In genomic region chr5:123878056-123878455, GRCm38 (mm10) we compare ENCODE assay signal across 14 mouse cellular contexts. TPM values are rescaled to one million over a fixed set of nuclear protein-coding genes. Genes with fewer than 3 reads are reported as not detected.
A peak's percentile ranks its signal among the peaks of the same experiment; 100 is the strongest.
DNase-seq lines count a peak whose midpoint lies in the region; ATAC-seq lines count a peak whose summit lies in the region.
"Had no signal": no experiment of that assay in that cellular context is flagged by ENCODE, and none has a peak within 500 bp of the region (broad histone marks: within the 10 kb centered on the region; RNA-seq: fewer than 3 reads in every experiment).

No protein-coding gene starts in this region.

- peak overlapping the region; percentile 3; the same call in 1 of the 2 replicates for H3K4me2 ChIP-seq in heart, embryonic 15.5 days
- H3K4me2 ChIP-seq in heart, embryonic 11.5 days, result no peak overlapping the region
- H3K4me2 ChIP-seq in limb, embryonic 11.5 days (ENCODE audit: low read depth, severe bottlenecking), result 0 out of 2 replicates have a peak overlapping the region, but pooled peaks have one; percentile 10
- H3K4me2 ChIP-seq in embryonic facial prominence, embryonic 14.5 days (ENCODE audit: low read depth, low read length), result peak overlapping the region; percentile 39
- peak overlapping the region; percentile 57 for H3K4me2 ChIP-seq in limb, embryonic 13.5 days (replicated peaks)
- H3K4me2 ChIP-seq: midbrain, embryonic 12.5 days; neural tube, embryonic 12.5 days had no signal

- 58% methylated on average over 14 of the region's 14 CpGs for WGBS in heart, embryonic 15.5 days
- WGBS in heart, embryonic 11.5 days (ENCODE audit: insufficient replicate concordance), result 69% methylated on average over 14 of the region's 14 CpGs
- 47% methylated on average over 14 of the region's 14 CpGs for WGBS in limb, embryonic 11.5 days
- 79% methylated on average over 14 of the region's 14 CpGs for WGBS in limb, embryonic 10.5 days
- 47% methylated on average over 14 of the region's 14 CpGs for WGBS in embryonic facial prominence, embryonic 14.5 days
- 24% methylated on average over 14 of the region's 14 CpGs for WGBS in limb, embryonic 13.5 days

- no peak overlapping the region for H3K4me3 ChIP-seq in heart, embryonic 15.5 days
- no peak overlapping the region for H3K4me3 ChIP-seq in heart, embryonic 11.5 days (ENCODE audit: low read depth, low read length)
- no peak overlapping the region for H3K4me3 ChIP-seq in limb, embryonic 11.5 days (ENCODE audit: low read depth, low read length)
- H3K4me3 ChIP-seq in limb, embryonic 10.5 days, result no peak overlapping the region
- no peak overlapping the region; the same call in 1 of the 2 replicates for H3K4me3 ChIP-seq in embryonic facial prominence, embryonic 14.5 days (ENCODE audit: low read depth, low read length)
- H3K4me3 ChIP-seq in limb, embryonic 13.5 days, result peak overlapping the region; percentile 24
- H3K4me3 ChIP-seq: heart, adult 2 months; midbrain, embryonic 12.5 days; neural tube, embryonic 12.5 days had no signal

- H3K27ac ChIP-seq in heart, embryonic 15.5 days, result no peak overlapping the region
- H3K27ac ChIP-seq in heart, embryonic 11.5 days (ENCODE audit: low read depth, low read length), result no peak overlapping the region
- no peak overlapping the region for H3K27ac ChIP-seq in limb, embryonic 11.5 days (replicated peaks; ENCODE audit: low read depth, low read length)
- no peak overlapping the region for H3K27ac ChIP-seq in limb, embryonic 10.5 days
- no peak overlapping the region for H3K27ac ChIP-seq in embryonic facial prominence, embryonic 14.5 days (replicated peaks; ENCODE audit: low read depth, low read length)
- no peak overlapping the region for H3K27ac ChIP-seq in limb, embryonic 13.5 days
- H3K27ac ChIP-seq: heart, adult 2 months; midbrain, embryonic 12.5 days; neural tube, embryonic 12.5 days had no signal

- no peak overlapping the region for H3K9ac ChIP-seq in heart, embryonic 15.5 days
- H3K9ac ChIP-seq in heart, embryonic 11.5 days (ENCODE audit: low read depth, low read length), result no peak overlapping the region
- no peak overlapping the region for H3K9ac ChIP-seq in limb, embryonic 11.5 days (ENCODE audit: low read length)
- H3K9ac ChIP-seq in embryonic facial prominence, embryonic 14.5 days (ENCODE audit: low read depth, low read length), result no peak overlapping the region
- H3K9ac ChIP-seq in limb, embryonic 13.5 days, result peak overlapping the region; percentile 43; the same call in 1 of the 2 replicates
- H3K9ac ChIP-seq: midbrain, embryonic 12.5 days; neural tube, embryonic 12.5 days had no signal

- H3K9me3 ChIP-seq in heart, embryonic 15.5 days (replicated peaks), result no peaks in the 10 kb centered on the region
- H3K9me3 ChIP-seq in heart, embryonic 11.5 days (replicated peaks; ENCODE audit: control insufficient read depth, low read length), result no peaks in the 10 kb centered on the region
- no peaks in the 10 kb centered on the region for H3K9me3 ChIP-seq in limb, embryonic 11.5 days (ENCODE audit: control insufficient read depth, low read length)
- H3K9me3 ChIP-seq in limb, embryonic 10.5 days (replicated peaks), result no peaks in the 10 kb centered on the region
- H3K9me3 ChIP-seq in embryonic facial prominence, embryonic 14.5 days (ENCODE audit: control insufficient read depth, low read length), result no peaks in the 10 kb centered on the region
- no peaks in the 10 kb centered on the region for H3K9me3 ChIP-seq in limb, embryonic 13.5 days
- H3K9me3 ChIP-seq: midbrain, embryonic 12.5 days; neural tube, embryonic 12.5 days had no signal

- H3K36me3 ChIP-seq in heart, embryonic 15.5 days, result no peaks in the 10 kb centered on the region
- no peaks in the 10 kb centered on the region for H3K36me3 ChIP-seq in heart, embryonic 11.5 days (ENCODE audit: control insufficient read depth, insufficient read depth, low read length)
- H3K36me3 ChIP-seq in limb, embryonic 11.5 days (ENCODE audit: control insufficient read depth, insufficient read depth, low read length), result no peaks in the 10 kb centered on the region
- no peaks in the 10 kb centered on the region for H3K36me3 ChIP-seq in limb, embryonic 10.5 days
- no peaks in the 10 kb centered on the region for H3K36me3 ChIP-seq in embryonic facial prominence, embryonic 14.5 days (ENCODE audit: control insufficient read depth, insufficient read depth, low read length)
- H3K36me3 ChIP-seq in limb, embryonic 13.5 days, result no peaks in the 10 kb centered on the region
- H3K36me3 ChIP-seq: midbrain, embryonic 12.5 days; neural tube, embryonic 12.5 days had no signal

- no peaks in the 10 kb centered on the region for H3K27me3 ChIP-seq in heart, embryonic 15.5 days
- H3K27me3 ChIP-seq in heart, embryonic 11.5 days (ENCODE audit: control insufficient read depth, insufficient read depth, low read length), result peaks cover 2% of the 10 kb centered on the region; the same call in 1 of the 2 replicates
- H3K27me3 ChIP-seq in limb, embryonic 11.5 days (ENCODE audit: control insufficient read depth, insufficient read depth, low read length), result no peaks in the 10 kb centered on the region
- H3K27me3 ChIP-seq in limb, embryonic 10.5 days (ENCODE audit: low read depth, poor library complexity, severe bottlenecking), result 0 out of 2 replicates have a peak, but pooled peaks cover 6% of the 10 kb centered on the region
- no peaks in the 10 kb centered on the region for H3K27me3 ChIP-seq in embryonic facial prominence, embryonic 14.5 days (replicated peaks; ENCODE audit: control insufficient read depth, insufficient read depth, low read length)
- H3K27me3 ChIP-seq in limb, embryonic 13.5 days, result no peaks in the 10 kb centered on the region
- H3K27me3 ChIP-seq: midbrain, embryonic 12.5 days; neural tube, embryonic 12.5 days had no signal

- no peak for ATAC-seq in heart, embryonic 15.5 days (replicated peaks; ENCODE audit: insufficient number of reproducible peaks, insufficient read depth, low FRiP score, low read depth)
- ATAC-seq in heart, embryonic 11.5 days (replicated peaks; ENCODE audit: insufficient number of reproducible peaks, low FRiP score, low TSS enrichment), result no peak
- no peak for ATAC-seq in limb, embryonic 11.5 days (ENCODE audit: insufficient number of reproducible peaks, low FRiP score, low TSS enrichment, low read depth)
- no peak for ATAC-seq in embryonic facial prominence, embryonic 14.5 days (ENCODE audit: low read depth)
- ATAC-seq in limb, embryonic 13.5 days (ENCODE audit: low FRiP score, low read depth), result no peak

- H3K4me1 ChIP-seq in heart, embryonic 15.5 days (replicated peaks), result peaks cover 9% of the 10 kb centered on the region
- no peaks in the 10 kb centered on the region for H3K4me1 ChIP-seq in heart, embryonic 11.5 days (ENCODE audit: control insufficient read depth, insufficient read depth, low read length)
- H3K4me1 ChIP-seq in limb, embryonic 11.5 days (ENCODE audit: control insufficient read depth, insufficient read depth, low read length), result peaks cover 3% of the 10 kb centered on the region; the same call in 1 of the 2 replicates
- peaks cover 22% of the 10 kb centered on the region for H3K4me1 ChIP-seq in limb, embryonic 10.5 days
- H3K4me1 ChIP-seq in embryonic facial prominence, embryonic 14.5 days (ENCODE audit: control insufficient read depth, insufficient read depth, low read length), result peaks cover 13% of the 10 kb centered on the region; the same call in 1 of the 2 replicates
- peaks cover 34% of the 10 kb centered on the region for H3K4me1 ChIP-seq in limb, embryonic 13.5 days
- H3K4me1 ChIP-seq: midbrain, embryonic 12.5 days; neural tube, embryonic 12.5 days had no signal

- no peak for DNase-seq in limb, embryonic 11.5 days (ENCODE audit: low spot score)
- DNase-seq in limb, embryonic 10.5 days (ENCODE audit: low spot score), result no peak
- peak; percentile 34 for DNase-seq in embryonic facial prominence, embryonic 14.5 days (ENCODE audit: low spot score)
- no peak for DNase-seq in B cell, adult 2 months
- no peak for DNase-seq in embryo, embryonic 10 days (ENCODE audit: low spot score)
- DNase-seq: cerebellum, adult 9-11 months; heart, adult 2 months; thymus, postnatal 4 days had no signal

RNA-seq across cellular contexts. Expression of gene Hcar1, which starts 1.8 kb away (rescaled TPM):
- 0.16 and 0.34 TPM in 2 replicates for polyA plus RNA-seq in heart, embryonic 15.5 days (2015; fragmentation: Nextera tagmentation; extraction: Ambion mirVana)
- polyA plus RNA-seq in heart, embryonic 11.5 days (2014; fragmentation: Nextera tagmentation; extraction: Ambion mirVana), result 0.06 TPM in 1 of 2 replicates, not detected in the other
- 0.11 TPM in 1 of 2 replicates, not detected in the other for polyA plus RNA-seq in limb, embryonic 11.5 days (2014; fragmentation: Nextera tagmentation; extraction: Ambion mirVana)
- polyA plus RNA-seq in limb, embryonic 10.5 days (2016; fragmentation: Nextera tagmentation; extraction: Ambion mirVana), result not detected in 2 replicates
- polyA plus RNA-seq in embryonic facial prominence, embryonic 14.5 days (2014; fragmentation: Nextera tagmentation; extraction: Ambion mirVana), result 1.2 and 2.3 TPM in 2 replicates
- polyA plus RNA-seq in limb, embryonic 13.5 days (2015; fragmentation: Nextera tagmentation; extraction: Ambion mirVana), result 0.17 and 0.24 TPM in 2 replicates
- polyA plus RNA-seq: neural tube, embryonic 12.5 days had no signal

RNA-seq across cellular contexts. Expression of gene Hcar2, which starts 12.8 kb away (rescaled TPM):
- polyA plus RNA-seq in heart, embryonic 15.5 days (2015; fragmentation: Nextera tagmentation; extraction: Ambion mirVana), result 0.08 and 0.20 TPM in 2 replicates
- not detected in 2 replicates for polyA plus RNA-seq in heart, embryonic 11.5 days (2014; fragmentation: Nextera tagmentation; extraction: Ambion mirVana)
- not detected in 2 replicates for polyA plus RNA-seq in limb, embryonic 11.5 days (2014; fragmentation: Nextera tagmentation; extraction: Ambion mirVana)
- not detected in 2 replicates for polyA plus RNA-seq in limb, embryonic 10.5 days (2016; fragmentation: Nextera tagmentation; extraction: Ambion mirVana)
- 1.6 and 1.8 TPM in 2 replicates for polyA plus RNA-seq in embryonic facial prominence, embryonic 14.5 days (2014; fragmentation: Nextera tagmentation; extraction: Ambion mirVana)
- polyA plus RNA-seq in limb, embryonic 13.5 days (2015; fragmentation: Nextera tagmentation; extraction: Ambion mirVana), result 0.19 and 0.64 TPM in 2 replicates
- polyA plus RNA-seq: C2C12; midbrain, embryonic 12.5 days; neural tube, embryonic 12.5 days had no signal

RNA-seq across cellular contexts. Expression of gene Denr, which starts 28.9 kb away (rescaled TPM):
- 73.5 and 103 TPM in 2 replicates for polyA plus RNA-seq in heart, embryonic 15.5 days (2015; fragmentation: Nextera tagmentation; extraction: Ambion mirVana)
- polyA plus RNA-seq in heart, embryonic 11.5 days (2014; fragmentation: Nextera tagmentation; extraction: Ambion mirVana), result 104 and 110 TPM in 2 replicates
- 186 and 187 TPM in 2 replicates for polyA plus RNA-seq in limb, embryonic 11.5 days (2014; fragmentation: Nextera tagmentation; extraction: Ambion mirVana)
- polyA plus RNA-seq in limb, embryonic 10.5 days (2016; fragmentation: Nextera tagmentation; extraction: Ambion mirVana), result 179 and 186 TPM in 2 replicates
- polyA plus RNA-seq in embryonic facial prominence, embryonic 14.5 days (2014; fragmentation: Nextera tagmentation; extraction: Ambion mirVana), result 107 and 109 TPM in 2 replicates
- 165 and 167 TPM in 2 replicates for polyA plus RNA-seq in limb, embryonic 13.5 days (2015; fragmentation: Nextera tagmentation; extraction: Ambion mirVana)

RNA-seq across cellular contexts. Expression of gene Gm43518, which starts 49.2 kb away (rescaled TPM):
- polyA plus RNA-seq in heart, embryonic 15.5 days (2015; fragmentation: Nextera tagmentation; extraction: Ambion mirVana), result 0.91 and 2.7 TPM in 2 replicates
- polyA plus RNA-seq in heart, embryonic 11.5 days (2014; fragmentation: Nextera tagmentation; extraction: Ambion mirVana), result 0.93 and 1.2 TPM in 2 replicates
- polyA plus RNA-seq in limb, embryonic 11.5 days (2014; fragmentation: Nextera tagmentation; extraction: Ambion mirVana), result 0.25 and 1.4 TPM in 2 replicates
- 1.3 and 3.2 TPM in 2 replicates for polyA plus RNA-seq in limb, embryonic 10.5 days (2016; fragmentation: Nextera tagmentation; extraction: Ambion mirVana)
- 0.67 and 0.68 TPM in 2 replicates for polyA plus RNA-seq in embryonic facial prominence, embryonic 14.5 days (2014; fragmentation: Nextera tagmentation; extraction: Ambion mirVana)
- 4.1 and 5.5 TPM in 2 replicates for polyA plus RNA-seq in limb, embryonic 13.5 days (2015; fragmentation: Nextera tagmentation; extraction: Ambion mirVana)
- polyA plus RNA-seq: C2C12; heart, adult 2 months had no signal

RNA-seq across cellular contexts. Expression of gene Ccdc62, which starts 52.4 kb away (rescaled TPM):
- 4.8 and 5.6 TPM in 2 replicates for polyA plus RNA-seq in heart, embryonic 15.5 days (2015; fragmentation: Nextera tagmentation; extraction: Ambion mirVana)
- polyA plus RNA-seq in heart, embryonic 11.5 days (2014; fragmentation: Nextera tagmentation; extraction: Ambion mirVana), result 6.0 and 6.4 TPM in 2 replicates
- 4.4 and 7.3 TPM in 2 replicates for polyA plus RNA-seq in limb, embryonic 11.5 days (2014; fragmentation: Nextera tagmentation; extraction: Ambion mirVana)
- 4.0 and 6.2 TPM in 2 replicates for polyA plus RNA-seq in limb, embryonic 10.5 days (2016; fragmentation: Nextera tagmentation; extraction: Ambion mirVana)
- polyA plus RNA-seq in embryonic facial prominence, embryonic 14.5 days (2014; fragmentation: Nextera tagmentation; extraction: Ambion mirVana), result 4.6 and 6.4 TPM in 2 replicates
- polyA plus RNA-seq in limb, embryonic 13.5 days (2015; fragmentation: Nextera tagmentation; extraction: Ambion mirVana), result 7.0 and 7.4 TPM in 2 replicates
